Mouse (Mus musculus) cerebellum, adult 9-11 months (tissue): ENCODE results near the gene Rptn.
"Not testable (repeated sequence)": the region's sequence is repeated elsewhere in the genome, so short reads cannot be mapped to it uniquely, and the experiment has no call there.

Experiments
- DNase-seq: peaks from one replicate; pipeline ENCODE4 v3.0.0; 2022

Gene Rptn

GRCm38 (mm10) chr3:93393366-93393765 is at the start of gene Rptn:
Gene Rptn, plus strand, starts transcription at chr3:93393699.
- no peak for DNase-seq

DNA sequence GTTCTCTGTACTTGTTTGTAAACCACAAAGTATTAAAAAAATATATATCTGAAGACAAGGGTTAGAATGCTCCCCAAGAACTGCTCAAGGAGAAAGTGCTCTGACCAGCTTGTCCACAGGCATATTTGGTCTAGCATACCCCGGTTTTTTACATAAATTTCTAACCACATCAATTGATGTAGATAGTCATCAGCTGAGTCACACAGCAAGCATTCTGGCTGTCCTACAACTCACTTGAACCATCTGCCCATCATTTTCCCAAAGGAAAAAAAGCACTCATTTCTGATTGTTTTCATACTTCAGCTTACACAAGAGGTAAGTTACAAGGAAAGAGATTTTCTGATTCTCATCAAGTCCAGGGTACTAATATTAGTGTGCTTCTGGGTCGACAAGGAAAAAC is 46.6 kb upstream of the Rptn start:
- no peak for DNase-seq

GRCm38 (mm10) chr3:93360045-93360444 is 33.5 kb upstream of the Rptn start:
- DNase-seq: peak; percentile 2

GRCm38 (mm10) chr3:93361933-93362574 is 31.4 kb upstream of the Rptn start:
- no peak for DNase-seq

- no peak for DNase-seq
These were observed 26.4 kb upstream of the Rptn start for GRCm38 (mm10) chr3:93366966-93367575.

DNA sequence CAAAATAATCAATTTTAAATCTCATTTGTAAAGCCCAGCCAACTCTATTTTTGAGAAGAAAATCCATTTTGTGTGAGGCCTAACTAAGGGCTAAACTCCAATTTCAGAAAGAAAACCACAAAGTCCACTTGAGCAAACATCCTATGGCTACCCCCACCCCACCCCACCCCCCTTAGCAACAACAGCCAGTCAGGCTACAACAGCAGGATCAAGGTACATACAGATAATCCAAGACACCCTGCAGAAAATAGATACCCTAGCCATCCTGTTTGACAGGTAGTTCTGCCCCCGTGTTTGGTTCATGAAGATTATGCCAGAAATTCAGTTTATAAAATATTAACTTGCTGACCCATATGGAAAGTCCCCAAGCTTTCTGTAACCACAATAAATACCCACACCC is 25.3 kb upstream of the Rptn start:
- DNase-seq: no peak

DNA sequence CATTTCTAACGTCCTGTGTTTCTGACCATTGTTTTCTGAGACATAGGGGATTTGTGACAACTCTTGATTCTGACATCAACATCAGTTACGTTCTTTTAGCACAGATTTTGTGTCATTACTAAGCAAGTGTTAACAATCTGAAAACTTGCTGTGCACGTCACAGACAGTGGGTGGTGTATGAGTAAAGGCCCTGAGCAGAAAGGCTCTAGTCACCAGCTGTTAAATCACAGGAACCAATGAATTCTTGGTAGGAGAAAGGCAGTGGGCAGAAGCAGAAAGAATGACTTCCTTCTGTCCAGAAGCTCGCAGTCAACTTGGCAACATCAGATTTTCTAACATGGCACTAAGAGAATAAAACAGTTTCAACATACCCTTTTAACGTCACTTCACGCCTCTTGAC is 20.1 kb upstream of the Rptn start:
- DNase-seq: no peak

GRCm38 (mm10) chr3:93375196-93375595 is 18.3 kb upstream of the Rptn start:
- no peak for DNase-seq

DNA sequence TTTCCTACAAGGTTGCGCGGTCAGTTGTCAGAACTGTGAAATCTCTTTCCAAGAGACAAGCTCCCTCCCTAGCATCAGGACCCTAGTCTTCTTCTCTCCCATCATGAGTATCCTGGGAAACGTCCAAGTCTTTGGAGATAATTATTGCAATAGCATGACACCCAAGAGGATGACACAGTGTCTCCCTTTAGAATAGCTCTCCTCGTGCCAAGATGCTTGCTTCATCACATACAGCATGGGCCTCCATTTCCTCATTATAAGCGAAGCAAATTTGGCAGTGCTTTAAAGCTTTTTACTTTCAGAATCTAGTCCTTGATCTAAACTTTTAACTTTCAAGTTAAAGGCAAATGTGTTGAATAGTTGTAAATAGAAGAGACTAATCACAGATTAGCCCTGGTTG is 17.9 kb upstream of the Rptn start:
- no peak for DNase-seq

GRCm38 (mm10) chr3:93378146-93378545 is 15.4 kb upstream of the Rptn start:
- no peak for DNase-seq

- no peak for DNase-seq
These were observed 10.4 kb downstream of the Rptn start for GRCm38 (mm10) chr3:93403936-93404335.

DNA sequence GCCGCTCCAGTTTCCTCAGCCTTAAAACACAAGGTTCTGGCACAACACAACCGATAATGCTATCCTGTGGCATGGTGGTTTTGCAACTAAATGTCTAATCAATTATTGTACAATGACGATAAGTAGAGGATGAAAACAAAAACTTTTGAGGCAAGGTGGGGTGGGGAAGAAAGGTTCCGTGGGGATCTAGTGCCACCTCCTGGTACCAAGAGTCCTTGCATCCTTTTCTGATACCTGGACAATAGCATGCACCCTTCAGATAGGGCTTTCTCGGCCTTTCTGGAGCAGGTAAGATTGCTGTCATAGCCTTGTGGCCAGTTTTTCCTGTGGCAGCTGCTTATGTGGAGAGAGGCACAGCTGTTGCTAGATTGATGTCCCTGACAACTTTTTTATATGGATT is 13.5 kb downstream of the Rptn start:
- no peak for DNase-seq

- no peak for DNase-seq
These were observed 18.4 kb downstream of the Rptn start for GRCm38 (mm10) chr3:93411905-93412304.

DNA sequence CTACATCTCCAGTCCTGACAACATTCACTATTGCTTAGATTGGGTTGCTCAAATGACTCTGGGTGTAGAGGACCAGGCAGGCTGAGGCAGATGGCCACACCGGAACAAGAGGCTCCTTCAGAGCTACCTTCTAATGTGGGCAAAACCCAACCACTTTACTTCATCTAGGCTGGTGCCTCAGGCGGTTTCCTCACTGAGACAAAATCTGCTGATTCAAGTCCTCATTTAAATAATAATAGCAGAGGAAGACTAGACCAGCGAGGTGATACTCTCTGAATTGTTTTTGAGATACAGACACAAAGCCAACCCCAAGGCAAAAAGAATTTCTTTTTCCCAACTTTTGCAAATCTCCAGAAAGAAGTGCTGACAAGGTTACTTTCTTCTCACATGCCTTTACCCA is 38.2 kb downstream of the Rptn start:
- DNase-seq: no peak

DNA sequence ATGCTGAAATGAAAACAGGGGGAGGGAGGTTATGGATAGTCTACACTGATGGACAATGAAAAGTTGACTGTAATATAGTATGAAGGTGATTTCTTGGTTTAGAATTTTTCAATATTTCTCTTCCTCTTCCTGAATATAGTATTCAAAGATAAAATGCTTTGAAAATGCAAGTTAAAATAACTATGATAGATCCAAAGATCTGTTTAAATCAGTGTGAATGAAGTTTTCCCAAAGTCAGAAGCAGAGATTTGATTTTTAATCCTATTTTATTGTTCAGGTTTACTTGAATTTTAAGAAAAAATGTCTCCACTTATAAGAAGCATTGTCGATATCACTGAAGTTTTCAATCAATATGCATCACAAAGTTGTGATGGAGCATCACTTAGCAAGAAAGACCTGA is 48.5 kb downstream of the Rptn start, which contains the start of gene Tchh:
Gene Tchh (plus strand): TSS at position 301 of the 400 bp plus-strand sequence.
- no peak for DNase-seq

DNA sequence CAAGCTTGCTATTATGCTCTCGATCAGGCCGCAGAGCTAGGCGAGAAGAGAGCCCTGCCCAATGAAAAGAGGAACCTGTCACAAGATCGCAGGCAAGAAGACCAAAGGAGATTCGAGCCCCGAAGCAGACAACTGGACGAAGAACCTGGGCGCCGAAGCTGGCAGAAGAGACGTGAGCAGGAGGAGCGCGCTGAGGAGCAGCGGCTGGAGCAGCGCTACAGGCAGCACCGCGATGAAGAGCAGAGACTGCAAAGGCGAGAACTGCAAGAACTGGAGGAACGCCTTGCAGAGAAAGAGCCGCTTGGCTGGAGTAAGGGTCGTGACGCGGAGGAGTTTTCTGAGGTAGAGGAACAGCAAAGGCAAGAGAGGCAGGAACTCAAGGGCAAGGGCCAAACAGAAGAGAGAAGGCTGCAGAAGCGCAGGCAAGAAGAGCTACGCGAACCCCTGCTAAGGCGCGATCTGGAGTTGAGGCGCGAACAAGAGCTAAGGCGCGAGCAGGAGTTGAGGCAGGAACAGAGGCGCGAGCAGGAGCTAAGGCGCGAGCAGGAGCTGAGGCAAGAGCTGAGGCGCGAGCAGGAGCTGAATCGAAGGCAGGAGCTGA is 50.1 kb downstream of the Rptn start:
- DNase-seq: no peak

DNA sequence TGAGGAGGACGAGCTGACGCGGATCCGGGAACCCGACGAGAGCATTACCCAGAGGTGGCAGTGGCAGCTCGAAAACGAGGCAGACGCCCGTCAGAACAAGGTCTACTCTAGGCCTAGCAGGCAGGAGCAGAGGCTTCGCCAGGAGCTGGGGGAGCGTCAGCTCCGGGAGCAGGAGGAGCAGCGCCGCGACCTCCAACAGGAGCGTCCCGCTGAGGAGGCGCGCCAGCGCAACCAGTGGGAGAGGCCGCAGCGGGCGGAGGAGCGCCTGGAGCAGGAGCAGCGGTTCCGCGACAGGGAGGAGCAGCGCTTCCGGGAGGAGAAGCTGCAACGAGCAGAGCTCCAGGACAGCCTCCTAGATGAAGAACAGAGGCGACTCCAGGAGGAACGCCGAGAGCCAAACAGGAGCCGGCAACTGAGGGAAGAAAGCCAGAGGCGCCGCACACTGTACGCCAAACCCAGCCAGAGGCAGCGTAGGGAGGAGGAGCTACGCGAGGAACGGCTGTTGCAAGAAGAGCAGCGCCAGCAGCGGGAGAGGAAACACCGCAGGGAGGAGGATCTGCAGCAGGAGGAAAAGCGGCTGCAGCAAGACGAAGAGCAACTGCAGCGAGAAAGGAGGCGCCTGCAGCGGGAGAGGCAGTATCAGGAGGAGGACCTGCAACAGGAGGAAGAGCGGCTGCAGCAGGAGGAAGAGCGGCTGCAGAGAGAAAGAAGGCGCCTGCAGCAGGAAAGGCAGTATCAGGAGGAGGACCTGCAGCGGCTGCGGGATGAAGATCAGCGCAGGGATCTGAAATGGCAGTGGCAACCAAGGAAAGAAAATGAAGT is 51.1 kb downstream of the Rptn start:
- DNase-seq: peak; percentile 17

GRCm38 (mm10) chr3:93445165-93445705 is 51.7 kb downstream of the Rptn start:
- DNase-seq: no peak

- DNase-seq: peak; percentile 14
These were observed 52.7 kb downstream of the Rptn start for GRCm38 (mm10) chr3:93446128-93446755.

- DNase-seq: not testable (repeated sequence)
These were observed 53.2 kb downstream of the Rptn start for GRCm38 (mm10) chr3:93446756-93447137.

DNA sequence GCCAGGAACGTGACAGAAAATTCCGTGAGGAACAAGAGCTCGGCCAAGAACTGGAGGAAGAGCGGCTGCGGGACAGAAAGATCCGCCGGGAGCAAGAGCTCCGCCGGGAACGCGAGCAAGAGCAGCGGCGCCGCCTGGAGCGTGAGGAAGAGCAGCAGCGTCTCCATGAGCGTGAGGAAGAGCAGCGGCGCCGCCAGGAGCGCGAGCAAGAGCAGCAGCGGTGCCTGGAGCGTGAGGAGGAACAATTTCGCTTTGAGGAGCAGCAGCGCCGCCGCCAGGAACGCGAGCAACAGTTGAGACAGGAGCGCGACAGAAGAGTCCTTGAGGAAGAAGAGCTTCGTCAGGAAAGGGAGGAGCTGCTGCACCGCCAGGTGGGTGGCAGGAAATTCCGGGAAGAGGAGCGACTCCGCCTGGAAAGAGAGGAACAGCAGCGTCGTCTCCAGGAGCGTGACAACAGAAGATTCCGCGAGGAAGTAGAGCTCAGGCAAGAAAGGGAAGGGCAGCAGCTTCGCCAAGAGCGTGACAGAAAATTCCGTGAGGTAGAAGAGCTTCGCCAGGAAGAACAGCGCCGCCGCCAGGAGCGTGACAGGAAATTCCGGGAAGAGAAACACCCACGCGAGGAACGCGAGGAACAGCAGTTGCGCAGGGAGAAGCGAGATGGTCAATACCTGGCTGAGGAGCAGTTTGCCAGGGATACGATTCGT is 53.8 kb downstream of the Rptn start:
- peak; percentile 28 for DNase-seq
